Comparison of ENCODE assay signal across 8 mouse cellular contexts in genomic region chr4:139616276-139617000, GRCm38 (mm10). TPM values are rescaled to one million over a fixed set of nuclear protein-coding genes. Genes with fewer than 3 reads are reported as not detected.
A peak's percentile ranks its signal among the peaks of the same experiment; 100 is the strongest.
DNase-seq lines count a peak whose midpoint lies in the region; ATAC-seq and TF ChIP-seq lines count a peak whose summit lies in the region.

No protein-coding gene starts in this region.

- 11% methylated on average over 24 of the region's 24 CpGs for WGBS in heart, embryonic 12.5 days
- 15% methylated on average over 24 of the region's 24 CpGs for WGBS in kidney, postnatal 0 days
- under 1% methylated on average over 23 of the region's 24 CpGs for WGBS in macrophage (ENCODE audit: missing documents)

- peak; percentile 96 for ATAC-seq in CD4-positive, CD25-positive, alpha-beta regulatory T cell, adult 4 months
- peak; percentile 92 for ATAC-seq in heart, embryonic 12.5 days (ENCODE audit: insufficient number of reproducible peaks, low FRiP score)
- ATAC-seq in kidney, postnatal 0 days (replicated peaks; ENCODE audit: low FRiP score, low read depth), result peak; percentile 85

- peak overlapping the region; percentile 71 for H3K4me2 ChIP-seq in heart, embryonic 12.5 days
- peak overlapping the region; percentile 49 for H3K4me2 ChIP-seq in kidney, postnatal 0 days (ENCODE audit: low read length)

- DNase-seq in c-Kit-positive CD71-negative TER-119-negative erythroid progenitor cells, embryonic 14.5 days (ENCODE audit: low read depth), result peak; percentile 73
- peak; percentile 86 for DNase-seq in kidney, postnatal 0 days (ENCODE audit: low spot score)
- peak; percentile 81 to 86 for DNase-seq in spleen, postnatal 36 days (ENCODE audit: low spot score in 2 of 2)
- no peak for DNase-seq in left cerebral cortex, postnatal 10 days (ENCODE audit: extremely low spot score in 1 of 2, low spot score in 2 of 2)
- no peak for DNase-seq in urinary bladder, postnatal 4 days (ENCODE audit: low spot score in 2 of 2)

- H3K36me3 ChIP-seq in heart, embryonic 12.5 days, result peaks cover 49% of the 10 kb centered on the region
- peaks cover 24% of the 10 kb centered on the region; the same call in 1 of the 2 replicates for H3K36me3 ChIP-seq in kidney, postnatal 0 days (ENCODE audit: insufficient read depth, low read length)
- peaks cover 20% of the 10 kb centered on the region; the same call in 1 of the 2 replicates for H3K36me3 ChIP-seq in macrophage (ENCODE audit: inconsistent target)

- no peaks in the 10 kb centered on the region for H3K27me3 ChIP-seq in heart, embryonic 12.5 days (replicated peaks)
- H3K27me3 ChIP-seq in kidney, postnatal 0 days (ENCODE audit: insufficient read depth, low read length), result no peaks in the 10 kb centered on the region

- peaks cover 10% of the 10 kb centered on the region; the same call in 1 of the 2 replicates for H3K9me3 ChIP-seq in heart, embryonic 12.5 days (replicated peaks)
- no peaks in the 10 kb centered on the region for H3K9me3 ChIP-seq in kidney, postnatal 0 days (replicated peaks; ENCODE audit: low read length)

- H3K9ac ChIP-seq in heart, embryonic 12.5 days, result peak overlapping the region; percentile 63
- peak overlapping the region; percentile 57 for H3K9ac ChIP-seq in kidney, postnatal 0 days (ENCODE audit: low read depth, low read length)

- peak overlapping the region; percentile 49 for H3K4me3 ChIP-seq in heart, embryonic 12.5 days
- peak overlapping the region; percentile 20 for H3K4me3 ChIP-seq in kidney, postnatal 0 days (replicated peaks; ENCODE audit: low read depth, low read length)
- H3K4me3 ChIP-seq in macrophage (ENCODE audit: inconsistent target), result peak overlapping the region; percentile 77

- intact Hi-C loops in left cerebral cortex, postnatal 10 days (cut with DNase I), result no loop called here

- peaks cover 16% of the 10 kb centered on the region for H3K4me1 ChIP-seq in heart, embryonic 12.5 days (replicated peaks)
- no peaks in the 10 kb centered on the region for H3K4me1 ChIP-seq in kidney, postnatal 0 days (replicated peaks; ENCODE audit: insufficient read depth, low read length)

- H3K27ac ChIP-seq in heart, embryonic 12.5 days (ENCODE audit: poor library complexity, severe bottlenecking), result peak overlapping the region; percentile 38; the same call in 1 of the 2 replicates
- peak overlapping the region; percentile 80 for H3K27ac ChIP-seq in kidney, postnatal 0 days
- H3K27ac ChIP-seq in macrophage, result peak overlapping the region; percentile 83

- TF ChIP-seq CTCF in kidney, postnatal 0 days (IDR thresholded peaks at IDR 0.05; ENCODE audit: low read depth), result no peak

- peaks cover 47% of the 10 kb centered on the region for H3K79me2 ChIP-seq in macrophage (ENCODE audit: inconsistent target)

RNA-seq across cellular contexts. Expression of gene Aldh4a1, which starts 6.2 kb away (rescaled TPM):
- polyA plus RNA-seq in CD4-positive, CD25-positive, alpha-beta regulatory T cell, adult 4 months (2017; shearing (Covaris generic)), result 10 to 100 TPM; 11.0 to 22.4 TPM
- polyA plus RNA-seq in heart, embryonic 12.5 days (2016; fragmentation: Nextera tagmentation; extraction: Ambion mirVana), result 22.7 and 23.2 TPM in 2 replicates
- polyA plus RNA-seq in kidney, postnatal 0 days (2015; fragmentation: Nextera tagmentation; extraction: Ambion mirVana), result 91.0 and 106 TPM in 2 replicates
- 10 to 100 TPM in 12 of 26 experiments, 1 to 10 TPM in 14; 2.3 to 22.2 (median 7.9) TPM for total RNA-seq in macrophage (2018; cell fraction: chromatin; rRNA removed)
- 10 to 100 TPM in 11 of 26 experiments, 1 to 10 TPM in 15; 5.6 to 14.9 (median 9.5) TPM for total RNA-seq in macrophage (2018; cell fraction: cytosol; rRNA removed)
- 10 to 100 TPM in 4 of 26 experiments, 1 to 10 TPM in 22; 2.7 to 13.3 (median 6.7) TPM for total RNA-seq in macrophage (2018; cell fraction: nucleus; rRNA removed)
- 5.2 to 11.2 TPM (median 9.2 TPM) in 3 replicates for polyA plus RNA-seq in macrophage (2018)
- 10 to 100 TPM; 18.4 to 19.1 TPM for total RNA-seq in left cerebral cortex, postnatal 10 days (2021)

RNA-seq across cellular contexts. Expression of gene Gm21969, which starts 13.5 kb away (rescaled TPM):
- not detected for polyA plus RNA-seq in CD4-positive, CD25-positive, alpha-beta regulatory T cell, adult 4 months (2017; shearing (Covaris generic))
- not detected in 2 replicates for polyA plus RNA-seq in heart, embryonic 12.5 days (2016; fragmentation: Nextera tagmentation; extraction: Ambion mirVana)
- 0.04 TPM in 1 of 2 replicates, not detected in the other for polyA plus RNA-seq in kidney, postnatal 0 days (2015; fragmentation: Nextera tagmentation; extraction: Ambion mirVana)
- total RNA-seq in macrophage (2018; cell fraction: chromatin; rRNA removed), result under 1 TPM in 1 of 26 experiments, not detected in 25; 0.20 TPM
- not detected for total RNA-seq in macrophage (2018; cell fraction: cytosol; rRNA removed)
- not detected for total RNA-seq in macrophage (2018; cell fraction: nucleus; rRNA removed)
- not detected in 3 replicates for polyA plus RNA-seq in macrophage (2018)
- not detected for total RNA-seq in left cerebral cortex, postnatal 10 days (2021)

RNA-seq across cellular contexts. Expression of gene Tas1r2, which starts 36.9 kb away (rescaled TPM):
- polyA plus RNA-seq in CD4-positive, CD25-positive, alpha-beta regulatory T cell, adult 4 months (2017; shearing (Covaris generic)), result not detected
- 0.05 TPM in 1 of 2 replicates, not detected in the other for polyA plus RNA-seq in heart, embryonic 12.5 days (2016; fragmentation: Nextera tagmentation; extraction: Ambion mirVana)
- polyA plus RNA-seq in kidney, postnatal 0 days (2015; fragmentation: Nextera tagmentation; extraction: Ambion mirVana), result not detected in 2 replicates
- not detected for total RNA-seq in macrophage (2018; cell fraction: chromatin; rRNA removed)
- not detected for total RNA-seq in macrophage (2018; cell fraction: cytosol; rRNA removed)
- under 1 TPM in 1 of 26 experiments, not detected in 25; 0.34 TPM for total RNA-seq in macrophage (2018; cell fraction: nucleus; rRNA removed)
- polyA plus RNA-seq in macrophage (2018), result not detected in 3 replicates
- not detected for total RNA-seq in left cerebral cortex, postnatal 10 days (2021)

Comparison
In these comparisons a context has a peak if more than half of its experiments do, and no peak if none do; other contexts are left out.
1. DNase-seq: peak in c-Kit-positive CD71-negative TER-119-negative erythroid progenitor cells, embryonic 14.5 days (single experiment), kidney, postnatal 0 days (single experiment) and spleen, postnatal 36 days (2 of 2); none in left cerebral cortex, postnatal 10 days (0 of 2) and urinary bladder, postnatal 4 days (0 of 2).
2. H3K4me3 ChIP-seq: peak in every context shown above with its lines; median percentile 77 in macrophage; 49 in heart, embryonic 12.5 days; 20 in kidney, postnatal 0 days.
3. Peak in every context shown above with its lines, with median percentiles within 50 percentile points of each other: ATAC-seq and H3K27ac ChIP-seq.